Comparison of ENCODE assay signal across 9 mouse cellular contexts in the genomic region with DNA sequence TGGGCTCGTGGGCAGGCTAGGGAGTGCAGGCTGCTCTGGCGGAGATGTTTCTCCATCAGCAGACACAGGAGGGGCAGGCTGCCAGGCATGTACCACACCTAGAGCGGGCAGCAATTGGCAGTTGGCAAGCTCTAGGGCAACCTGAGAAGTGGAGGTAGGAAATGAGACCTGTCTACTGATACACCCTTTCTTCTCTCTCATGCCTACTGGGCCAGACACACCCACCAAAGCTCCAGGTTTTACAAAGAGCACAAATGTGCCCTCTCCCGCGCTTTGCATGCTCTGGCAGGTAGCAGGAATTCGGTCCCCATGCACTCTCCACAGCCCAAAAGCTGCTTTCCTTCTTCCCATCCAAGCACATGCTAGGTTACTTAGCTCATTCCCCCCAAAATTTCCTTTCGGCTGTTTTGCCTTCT. TPM values are rescaled to one million over a fixed set of nuclear protein-coding genes. Genes with fewer than 3 reads are reported as not detected.
DNase-seq lines count a peak whose midpoint lies in the region; ATAC-seq and TF ChIP-seq lines count a peak whose summit lies in the region.
"Had no signal": no experiment of that assay in that cellular context is flagged by ENCODE, and none has a peak within 500 bp of the region (broad histone marks: within the 10 kb centered on the region; RNA-seq: fewer than 3 reads in every experiment).

No protein-coding gene starts in this region.

- H3K9me3 ChIP-seq in heart, embryonic 11.5 days (replicated peaks; ENCODE audit: control insufficient read depth, low read length): no peaks in the 10 kb centered on the region
- no peaks in the 10 kb centered on the region for H3K9me3 ChIP-seq in forebrain, postnatal 0 days (ENCODE audit: low read length)
- H3K9me3 ChIP-seq in kidney, embryonic 16.5 days (ENCODE audit: low read length): no peaks in the 10 kb centered on the region

- 17% methylated on average over 7 of the region's 7 CpGs for WGBS in heart, embryonic 11.5 days (ENCODE audit: insufficient replicate concordance)
- WGBS in cerebellum, adult 2 months: 1% methylated on average over 7 of the region's 7 CpGs
- WGBS in forebrain, postnatal 0 days: 3% methylated on average over 7 of the region's 7 CpGs
- 8% methylated on average over 7 of the region's 7 CpGs for WGBS in kidney, embryonic 16.5 days

- peak overlapping the region; percentile 77 for H3K9ac ChIP-seq in heart, embryonic 11.5 days (ENCODE audit: low read depth, low read length)
- H3K9ac ChIP-seq in forebrain, postnatal 0 days: peak overlapping the region; percentile 87
- peak overlapping the region; percentile 66 for H3K9ac ChIP-seq in kidney, embryonic 16.5 days (replicated peaks; ENCODE audit: low read length)

- 0 out of 2 replicates have a peak, but pooled peaks cover 2% of the 10 kb centered on the region for H3K4me1 ChIP-seq in heart, embryonic 11.5 days (ENCODE audit: control insufficient read depth, insufficient read depth, low read length)
- no peaks in the 10 kb centered on the region; the same call in 1 of the 2 replicates for H3K4me1 ChIP-seq in cerebellum, adult 2 months (ENCODE audit: control insufficient read depth, insufficient read depth, low read length)
- H3K4me1 ChIP-seq in forebrain, postnatal 0 days (ENCODE audit: insufficient read depth): 0 out of 2 replicates have a peak, but pooled peaks cover 5% of the 10 kb centered on the region
- H3K4me1 ChIP-seq in kidney, embryonic 16.5 days (ENCODE audit: insufficient read depth, low read length): peaks cover 10% of the 10 kb centered on the region

- H3K4me3 ChIP-seq in heart, embryonic 11.5 days (ENCODE audit: low read depth, low read length): peak overlapping the region; percentile 65
- H3K4me3 ChIP-seq in cerebellum, adult 2 months (replicated peaks; ENCODE audit: insufficient read depth, low read depth, low read length): peak overlapping the region; percentile 62
- H3K4me3 ChIP-seq in forebrain, postnatal 0 days (ENCODE audit: low read depth, low read length): peak overlapping the region; percentile 61
- H3K4me3 ChIP-seq in kidney, embryonic 16.5 days (ENCODE audit: low read length): peak overlapping the region; percentile 56

- no peaks in the 10 kb centered on the region for H3K27me3 ChIP-seq in heart, embryonic 11.5 days (ENCODE audit: control insufficient read depth, insufficient read depth, low read length)
- no peaks in the 10 kb centered on the region for H3K27me3 ChIP-seq in cerebellum, adult 2 months (ENCODE audit: control insufficient read depth, insufficient read depth, low read length)
- no peaks in the 10 kb centered on the region for H3K27me3 ChIP-seq in forebrain, postnatal 0 days (ENCODE audit: insufficient read depth, low read length)
- no peaks in the 10 kb centered on the region for H3K27me3 ChIP-seq in kidney, embryonic 16.5 days (ENCODE audit: insufficient read depth, low read length)

- H3K36me3 ChIP-seq in heart, embryonic 11.5 days (ENCODE audit: control insufficient read depth, insufficient read depth, low read length): no peaks in the 10 kb centered on the region
- no peaks in the 10 kb centered on the region for H3K36me3 ChIP-seq in forebrain, postnatal 0 days (ENCODE audit: insufficient read depth)
- peaks cover 13% of the 10 kb centered on the region; the same call in 1 of the 2 replicates for H3K36me3 ChIP-seq in kidney, embryonic 16.5 days (ENCODE audit: insufficient read depth, low read length)

- peak overlapping the region; percentile 78 for H3K4me2 ChIP-seq in heart, embryonic 11.5 days
- H3K4me2 ChIP-seq in forebrain, postnatal 0 days (ENCODE audit: low read depth): peak overlapping the region; percentile 54
- peak overlapping the region; percentile 58 for H3K4me2 ChIP-seq in kidney, embryonic 16.5 days (replicated peaks; ENCODE audit: low read depth, low read length)

- peak overlapping the region; percentile 66 for H3K27ac ChIP-seq in heart, embryonic 11.5 days (ENCODE audit: low read depth, low read length)
- H3K27ac ChIP-seq in cerebellum, adult 2 months (ENCODE audit: insufficient read depth, low read length): no peak overlapping the region
- H3K27ac ChIP-seq in forebrain, postnatal 0 days (ENCODE audit: low read depth, low read length): peak overlapping the region; percentile 91
- H3K27ac ChIP-seq in kidney, embryonic 16.5 days (ENCODE audit: low read length): peak overlapping the region; percentile 82

- ATAC-seq in heart, embryonic 11.5 days (replicated peaks; ENCODE audit: insufficient number of reproducible peaks, low FRiP score, low TSS enrichment): no peak
- peak; percentile 56 for ATAC-seq in forebrain, postnatal 0 days
- peak; percentile 86 for ATAC-seq in kidney, embryonic 16.5 days (ENCODE audit: low FRiP score, low TSS enrichment)

- DNase-seq in heart, adult 9 months (ENCODE audit: low spot score in 2 of 2): no peak
- DNase-seq in cerebellum, adult 2 months: peak; percentile 78 to 82
- DNase-seq in forebrain, postnatal 0 days: peak; percentile 70
- peak; percentile 7 for DNase-seq in lung, postnatal 14 days
- DNase-seq in right cerebral cortex, postnatal 4 days: peak; percentile 61
- no peak for DNase-seq in gastrocnemius, adult 8-10 months (ENCODE audit: low spot score in 2 of 2)

- TF ChIP-seq POLR2A in cerebellum, adult 2 months (IDR thresholded peaks at IDR 0.05; ENCODE audit: borderline replicate concordance, insufficient read depth, low read length): no peak

- TF ChIP-seq CTCF in cerebellum, adult 2 months (IDR thresholded peaks at IDR 0.05; ENCODE audit: borderline replicate concordance, insufficient read depth, low read depth, low read length): no peak
- TF ChIP-seq CTCF in forebrain, postnatal 0 days (IDR thresholded peaks at IDR 0.05; ENCODE audit: low read depth): no peak

RNA-seq across cellular contexts. Expression of gene Ptn, which starts 0.7 kb away (rescaled TPM):
- polyA plus RNA-seq in heart, embryonic 11.5 days (2014; fragmentation: Nextera tagmentation; extraction: Ambion mirVana): 297 and 314 TPM in 2 replicates
- 195 and 216 TPM in 2 replicates for polyA plus RNA-seq in cerebellum, adult 2 months (2012; rRNA removed)
- total RNA-seq in forebrain, postnatal 0 days (2014; rRNA removed): 598 and 696 TPM in 2 replicates
- polyA plus RNA-seq in forebrain, postnatal 0 days (2015; fragmentation: Nextera tagmentation; extraction: Ambion mirVana): 916 and 1,048 TPM in 2 replicates
- polyA plus RNA-seq in kidney, embryonic 16.5 days (2015; fragmentation: Nextera tagmentation; extraction: Ambion mirVana): 338 and 342 TPM in 2 replicates
- total RNA-seq in gastrocnemius, adult 8-10 months (2022): 1 to 10 TPM in 2 of 4 experiments, under 1 TPM in 2; 0.51 to 1.3 (median 0.92) TPM
- total RNA-seq: neutrophil, adult 5-6 weeks had no signal

Comparison
In these comparisons a context has a peak if more than half of its experiments do, and no peak if none do; other contexts are left out.
1. DNase-seq: peak in cerebellum, adult 2 months (2 of 2), forebrain, postnatal 0 days (single experiment), lung, postnatal 14 days (single experiment) and right cerebral cortex, postnatal 4 days (single experiment); none in heart, adult 9 months (0 of 2) and gastrocnemius, adult 8-10 months (0 of 2).
2. Peak in every context shown above with its lines, with median percentiles within 50 percentile points of each other: H3K4me2 ChIP-seq, H3K4me3 ChIP-seq and H3K9ac ChIP-seq.